Mouse (Mus musculus) forelimb bud, embryonic 11.5 days (tissue): Measurements from ENCODE around the gene Maml3.

Experiments used
- DNase-seq: peaks from one replicate; pipeline ENCODE4 v3.0.0-alpha.2; 2012; ENCODE audit warnings: low read depth, low spot score

The Maml3 gene

DNA sequence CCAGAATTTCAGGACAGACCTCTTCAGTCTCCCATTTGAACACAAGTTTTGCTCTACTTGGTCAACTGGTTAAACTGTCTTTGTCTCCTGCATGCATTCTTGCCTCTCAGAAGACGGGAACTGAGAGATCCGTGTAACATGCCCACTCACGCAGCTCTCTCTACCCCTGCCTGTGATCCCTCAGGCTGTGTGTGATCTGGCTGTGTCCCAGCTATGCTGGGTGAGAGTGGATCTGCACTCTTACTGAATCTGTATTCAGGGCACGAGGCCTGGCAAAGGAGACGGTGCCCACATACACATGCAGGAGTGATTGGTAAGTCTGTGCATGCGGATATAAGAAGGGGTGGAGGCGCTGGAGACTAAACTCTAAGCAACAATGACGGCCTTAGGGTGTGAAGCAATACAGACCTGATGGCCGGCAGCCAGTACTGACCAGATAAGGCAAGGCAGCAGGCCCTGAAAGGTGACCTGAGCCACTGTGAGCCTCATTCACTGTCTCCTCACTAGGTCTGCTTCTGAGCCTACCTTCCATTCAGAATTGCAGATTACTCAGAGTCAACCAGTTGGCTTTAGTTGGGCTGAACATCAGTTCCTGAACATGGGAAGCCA, 274.0 kb downstream of the Maml3 start:
- DNase-seq = no peak

DNA sequence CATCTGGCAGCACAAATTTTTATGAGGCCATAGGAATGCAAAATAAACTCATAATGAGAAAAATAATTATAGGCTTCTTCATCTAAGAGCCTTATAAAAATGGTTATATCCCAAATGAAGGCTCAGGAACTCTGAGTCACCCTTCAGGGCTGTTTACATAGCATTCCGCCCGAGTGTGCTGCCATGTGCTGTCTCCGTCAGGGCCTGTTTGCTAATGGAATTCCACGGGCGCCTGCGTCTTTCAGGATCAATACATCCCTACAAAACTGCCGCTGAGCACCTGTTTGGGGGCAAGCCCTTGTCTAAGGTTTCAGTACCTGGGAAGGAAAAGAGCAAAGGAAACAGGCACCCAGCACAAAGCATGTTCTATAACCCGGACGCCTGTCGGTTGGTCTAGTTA, 279.3 kb downstream of the Maml3 start:
- DNase-seq = no peak

DNA sequence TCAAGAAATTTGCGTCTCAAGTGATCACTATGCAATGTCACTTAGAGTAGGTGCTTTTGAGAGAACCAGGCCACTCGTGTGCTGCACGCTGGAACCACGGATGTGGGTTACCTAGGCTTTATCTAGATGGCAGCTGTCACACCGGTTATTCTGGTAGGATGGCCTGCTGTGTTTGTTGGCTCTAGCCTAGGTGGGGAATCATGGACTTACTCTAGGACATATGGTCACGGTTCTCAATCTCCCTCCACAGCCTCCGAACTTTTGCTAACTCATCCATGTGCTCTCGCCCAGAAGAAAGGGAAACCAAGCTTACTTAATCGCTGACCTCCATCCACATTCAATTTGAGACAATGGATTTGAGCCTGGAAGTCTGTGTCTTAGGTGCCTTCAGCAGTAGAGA, 280.4 kb downstream of the Maml3 start:
- DNase-seq = no peak

DNA sequence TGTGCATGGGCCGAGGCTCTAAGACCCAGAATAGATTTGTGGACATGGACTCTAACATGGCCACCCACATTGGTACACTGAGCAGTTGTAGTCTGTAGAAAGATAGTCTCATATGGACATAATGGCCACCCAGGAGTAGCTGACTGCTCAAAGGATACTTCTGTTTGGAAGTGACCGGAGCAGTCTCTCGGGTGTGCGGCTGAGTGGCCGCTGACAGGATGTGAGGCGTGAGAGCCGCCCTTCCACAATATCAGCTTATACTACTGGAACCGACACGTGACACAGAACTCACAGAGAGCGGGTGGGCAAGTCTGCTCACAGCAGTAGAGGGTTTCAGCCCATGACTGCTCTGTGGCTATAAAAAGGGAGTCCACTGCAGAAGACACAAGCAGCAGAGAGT, 283.3 kb downstream of the Maml3 start:
- DNase-seq = no peak

DNA sequence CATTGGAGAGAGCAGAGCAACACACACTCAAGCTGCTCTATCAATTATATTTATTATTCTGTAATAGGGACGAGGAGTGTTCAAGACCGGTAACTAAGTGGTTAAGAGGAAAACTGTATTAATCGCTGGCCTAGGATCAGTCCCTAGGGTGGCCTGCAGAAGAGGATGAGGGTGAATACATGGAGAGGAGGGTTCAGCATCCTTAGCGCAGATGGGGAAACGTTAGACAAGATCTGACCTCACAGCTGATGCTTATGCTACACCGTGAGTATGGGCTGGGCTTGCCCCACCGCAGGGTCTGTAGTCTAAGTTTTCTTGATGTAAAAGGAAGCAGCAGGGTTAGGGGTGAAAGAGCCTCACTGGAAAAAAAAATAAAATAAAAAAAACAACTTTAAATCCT, 285.8 kb downstream of the Maml3 start:
- DNase-seq = no peak

DNA sequence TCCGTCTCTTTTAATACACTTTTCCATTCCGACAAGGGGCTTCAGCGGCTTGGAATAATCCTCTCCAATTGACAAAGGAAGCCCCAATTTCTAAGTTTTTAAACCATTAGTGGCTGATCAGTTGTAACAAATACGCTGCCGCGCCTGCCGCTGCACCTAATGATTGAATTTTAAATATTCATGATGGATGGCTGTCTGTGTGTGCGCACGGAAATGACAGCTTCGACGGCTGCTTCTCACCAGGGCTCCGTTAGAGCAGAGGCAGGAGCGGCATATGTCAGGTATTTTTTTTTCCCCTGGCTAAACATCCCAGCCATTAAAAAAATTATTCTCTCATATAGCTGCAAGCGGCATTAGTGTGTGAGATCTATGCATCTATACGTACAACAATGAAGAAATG, 287.0 kb downstream of the Maml3 start:
- no peak for DNase-seq

DNA sequence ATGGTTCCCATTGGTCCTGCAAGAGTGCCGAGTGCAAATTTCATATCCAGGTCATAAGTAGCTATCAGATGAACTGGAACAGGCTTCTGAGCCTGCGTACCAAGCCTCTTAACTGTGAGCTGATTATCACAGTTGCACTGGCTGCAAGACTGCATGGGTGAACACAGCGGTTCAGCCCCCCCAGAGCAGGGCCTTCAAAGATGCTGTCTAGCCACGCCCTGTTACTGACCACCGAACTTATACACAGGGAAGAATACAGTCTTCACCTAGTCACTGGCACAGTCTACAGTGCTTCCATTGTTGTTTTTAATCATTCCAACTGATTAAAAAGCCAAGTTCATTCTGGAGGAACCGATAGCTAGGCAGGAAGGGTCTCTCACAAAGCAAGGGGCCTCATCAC, 287.5 kb downstream of the Maml3 start:
- no peak for DNase-seq

DNA sequence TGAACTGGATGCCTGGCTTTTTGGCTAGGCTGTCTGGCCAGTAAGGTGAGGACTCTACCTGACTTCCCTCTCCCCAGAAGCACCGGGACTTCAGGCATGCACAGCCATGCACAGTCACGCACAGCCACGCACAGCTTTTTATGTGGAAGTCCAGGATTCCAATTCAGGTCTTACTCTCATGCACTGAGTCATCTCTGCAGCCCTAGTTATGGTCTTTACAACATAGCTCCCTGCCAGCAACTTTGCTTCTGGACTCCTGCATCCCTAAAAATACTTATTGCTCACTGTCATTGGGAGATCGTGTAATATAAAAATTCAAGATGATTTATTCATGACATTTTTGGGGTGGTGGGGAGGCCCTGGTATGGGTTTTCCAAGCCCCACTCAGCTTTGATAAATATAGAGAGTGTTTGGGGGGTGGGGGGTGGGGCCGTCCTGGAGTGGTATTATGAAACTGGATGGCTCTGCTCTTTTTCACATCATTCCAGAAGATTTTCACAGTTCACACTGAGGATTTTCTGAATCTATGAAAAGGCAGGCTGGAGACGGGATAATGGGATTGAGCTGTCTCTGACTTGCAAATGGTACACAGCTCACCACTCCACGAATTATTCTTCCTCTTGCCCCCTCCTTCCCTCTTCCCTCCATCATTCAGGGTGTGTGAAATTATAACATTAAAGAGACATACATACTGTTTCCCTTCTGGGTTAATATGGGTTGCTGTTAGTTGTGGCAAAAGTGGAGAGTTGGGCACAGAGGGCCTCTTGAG, 288.2 kb downstream of the Maml3 start:
- no peak for DNase-seq

DNA sequence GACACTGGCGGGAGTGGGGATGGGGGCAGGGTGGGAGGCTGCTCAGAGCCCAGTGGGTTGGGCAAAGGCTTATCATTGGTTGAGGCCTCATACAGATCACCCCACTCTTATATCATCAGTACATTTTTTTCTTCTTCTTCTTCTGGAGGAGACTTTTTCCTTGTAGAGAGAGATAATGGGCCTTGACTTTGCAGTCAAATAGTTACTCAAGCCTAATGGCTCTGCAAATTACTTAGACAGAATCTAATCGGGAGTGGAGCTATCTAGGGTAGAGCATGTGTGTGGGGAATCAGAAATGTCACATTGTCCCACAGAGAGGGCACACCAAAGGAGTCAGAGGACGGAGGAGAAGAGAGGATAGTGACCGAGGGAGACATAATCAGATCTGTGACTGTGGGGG, 290.8 kb downstream of the Maml3 start:
- no peak for DNase-seq

DNA sequence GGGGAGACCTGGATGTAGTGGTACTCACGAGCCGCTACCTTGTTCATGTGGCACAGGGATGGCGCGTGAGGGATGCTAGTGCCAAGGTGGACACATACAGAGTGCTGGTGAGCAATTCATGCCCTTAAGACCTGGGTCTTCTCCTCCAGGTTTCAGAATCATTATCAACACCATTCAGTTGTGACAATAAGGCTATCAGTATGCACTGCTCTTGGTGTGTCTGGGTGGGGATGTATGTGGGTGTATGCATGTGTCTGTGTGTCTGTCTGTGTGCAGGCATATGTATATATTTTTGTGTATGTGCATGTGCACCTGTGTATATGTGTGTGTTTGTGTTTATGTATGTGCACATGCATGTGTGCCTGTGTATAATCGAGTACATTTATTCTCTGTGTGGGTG, 291.7 kb downstream of the Maml3 start:
- DNase-seq = no peak

DNA sequence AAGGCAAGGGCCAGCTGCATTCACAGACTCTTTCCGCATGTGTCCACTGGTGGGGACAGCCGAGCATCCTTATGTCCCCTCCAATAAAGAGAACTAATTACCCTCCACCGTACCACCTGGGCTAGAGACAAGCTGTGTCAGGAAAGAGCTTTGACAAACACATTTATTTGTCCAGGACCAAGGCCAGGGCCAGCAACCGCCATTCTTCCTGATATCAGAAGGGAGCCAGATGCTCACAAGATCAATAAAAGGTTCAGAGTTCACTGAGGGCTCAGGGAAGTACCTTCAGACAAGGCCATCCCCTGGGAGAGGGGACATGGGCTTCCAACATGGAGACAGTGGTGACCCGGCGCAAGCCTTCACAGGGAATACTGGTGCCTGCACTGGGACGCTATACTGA, 294.1 kb downstream of the Maml3 start:
- no peak for DNase-seq

DNA sequence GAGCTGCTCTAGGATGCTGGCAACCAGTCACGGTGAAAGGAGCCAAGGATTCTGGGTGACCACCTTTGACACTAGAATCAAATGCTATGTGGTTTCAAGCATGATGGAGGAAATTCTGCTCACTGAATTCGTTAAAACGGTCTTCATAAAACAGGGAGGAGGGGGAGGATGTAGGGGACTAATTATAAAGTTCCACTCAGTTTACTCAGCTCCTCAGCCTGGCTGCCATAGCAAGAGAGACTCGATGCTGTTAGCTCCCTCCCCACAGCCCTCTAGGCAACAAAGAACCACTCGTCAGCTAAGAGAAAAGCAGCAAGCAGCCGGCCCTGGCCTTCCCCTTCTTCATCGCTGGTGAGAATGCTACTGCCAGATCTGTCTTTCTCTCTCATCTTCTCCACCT, 295.1 kb downstream of the Maml3 start:
- no peak for DNase-seq

DNA sequence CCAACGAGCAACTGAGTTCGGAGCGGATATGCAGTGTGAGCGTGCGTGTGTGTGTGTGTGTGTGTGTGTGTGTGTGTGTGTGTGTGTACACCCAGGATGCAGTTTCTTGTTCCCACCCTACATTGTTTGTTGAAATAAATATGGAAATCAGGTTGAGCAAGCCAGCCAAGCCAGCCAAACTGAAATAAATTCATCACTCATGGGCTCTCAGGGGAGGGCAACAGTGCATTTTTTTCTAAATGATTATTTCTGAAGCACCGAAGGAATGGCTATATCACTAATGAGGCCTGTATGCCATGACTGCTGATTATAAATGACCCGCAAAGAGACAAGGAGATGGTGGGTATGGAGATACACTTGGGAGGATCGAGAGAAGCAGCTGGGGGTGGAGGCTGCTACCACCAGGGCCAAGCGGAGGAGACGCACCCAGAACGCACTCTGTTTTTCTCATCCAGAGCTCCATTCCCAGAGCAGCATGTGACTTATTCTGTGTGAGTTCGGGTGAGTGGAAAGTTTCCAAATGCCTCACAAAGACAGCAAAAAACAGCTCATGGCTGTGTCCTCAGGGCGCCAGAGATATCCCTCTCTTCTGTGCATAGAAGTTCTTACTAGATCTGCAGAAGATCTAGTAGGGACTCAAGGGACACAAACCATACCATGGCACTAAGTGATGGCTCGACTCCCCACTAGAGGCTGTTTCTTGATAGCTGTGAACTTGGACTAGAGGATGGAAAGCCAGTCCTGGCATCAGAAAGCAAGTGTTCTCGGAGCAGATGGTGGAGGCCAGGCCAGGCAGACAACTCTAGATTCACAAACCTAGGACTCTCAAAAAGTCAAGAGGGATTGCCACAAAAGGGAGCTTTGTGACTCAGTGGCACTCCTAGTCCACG, 296.6 kb downstream of the Maml3 start:
- DNase-seq = no peak

DNA sequence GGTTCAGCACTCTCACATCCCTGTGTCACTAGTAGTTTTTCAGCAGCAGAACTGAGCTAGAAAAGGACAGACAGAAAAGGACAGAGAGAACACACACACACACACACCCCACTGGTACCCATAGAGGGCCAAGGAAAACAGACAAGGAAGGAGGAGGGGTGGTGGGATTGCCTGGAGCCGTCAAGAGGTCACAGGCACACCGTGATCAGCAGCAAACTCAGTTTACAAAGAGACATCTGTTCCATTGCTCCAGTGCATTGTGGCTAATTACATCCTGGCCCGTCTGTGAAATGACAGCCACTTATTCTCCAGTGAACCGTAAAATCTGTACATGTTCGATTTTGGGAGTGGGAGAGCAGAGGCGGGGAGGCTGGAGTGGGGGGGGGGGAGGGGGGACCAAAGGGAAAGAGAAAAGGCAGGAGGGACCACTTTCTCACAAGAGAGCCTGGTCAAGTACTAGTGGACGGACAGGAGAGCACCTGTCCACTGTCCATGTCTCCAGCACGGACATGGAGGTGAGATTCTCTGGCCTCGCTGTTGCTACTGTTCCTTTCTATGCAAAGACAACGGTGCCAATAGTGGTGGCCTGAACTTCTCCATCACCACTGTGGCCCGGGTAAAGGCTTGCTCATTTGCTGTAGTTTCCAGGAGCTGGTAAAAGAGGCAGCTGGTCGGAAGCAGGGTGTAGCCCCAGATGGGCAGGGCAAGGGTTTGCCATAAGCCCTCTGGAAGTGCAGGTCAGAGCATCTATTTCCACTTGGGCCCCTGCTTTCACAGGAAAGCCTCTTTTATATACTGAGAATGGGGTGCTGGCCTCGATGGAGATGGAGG, 299.2 kb downstream of the Maml3 start:
- peak; percentile 36 for DNase-seq

DNA sequence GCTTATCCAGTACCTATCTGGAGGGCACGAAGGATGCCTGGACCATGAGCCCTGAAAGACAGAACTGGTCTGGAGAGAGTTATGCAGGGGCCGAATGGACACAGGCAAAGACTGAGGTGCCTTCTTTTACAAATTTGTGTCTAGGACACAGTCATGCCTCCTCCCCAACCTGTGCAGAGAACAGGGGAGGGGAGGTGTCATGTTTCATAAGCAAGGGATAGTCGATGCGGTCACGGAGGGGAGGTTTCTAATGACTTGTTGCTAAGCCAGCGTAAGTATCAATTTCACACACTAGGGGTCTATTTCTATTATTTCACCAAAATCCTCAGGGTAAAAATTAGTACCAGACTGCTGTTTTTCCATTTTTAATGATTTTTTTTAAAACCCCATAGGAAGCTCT, 301.0 kb downstream of the Maml3 start:
- no peak for DNase-seq

DNA sequence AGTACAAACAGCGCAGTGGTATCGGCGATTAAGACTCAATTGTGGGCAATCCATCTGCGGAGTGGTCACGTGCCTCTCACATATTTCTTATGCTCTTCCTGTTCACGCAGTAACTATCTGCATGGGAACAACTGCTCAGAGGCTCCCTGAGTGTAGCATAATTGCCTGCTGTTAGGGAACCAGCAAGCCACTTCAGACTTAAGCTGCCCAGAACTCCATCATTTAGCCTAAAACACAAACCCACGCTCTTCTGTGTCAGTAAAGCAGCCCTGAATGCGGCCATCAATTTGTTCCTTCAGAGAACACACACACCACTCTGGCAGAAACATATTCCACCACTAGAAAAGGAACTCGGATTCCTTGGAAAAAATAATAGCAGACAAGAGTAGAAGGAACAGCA, 305.2 kb downstream of the Maml3 start:
- no peak for DNase-seq

DNA sequence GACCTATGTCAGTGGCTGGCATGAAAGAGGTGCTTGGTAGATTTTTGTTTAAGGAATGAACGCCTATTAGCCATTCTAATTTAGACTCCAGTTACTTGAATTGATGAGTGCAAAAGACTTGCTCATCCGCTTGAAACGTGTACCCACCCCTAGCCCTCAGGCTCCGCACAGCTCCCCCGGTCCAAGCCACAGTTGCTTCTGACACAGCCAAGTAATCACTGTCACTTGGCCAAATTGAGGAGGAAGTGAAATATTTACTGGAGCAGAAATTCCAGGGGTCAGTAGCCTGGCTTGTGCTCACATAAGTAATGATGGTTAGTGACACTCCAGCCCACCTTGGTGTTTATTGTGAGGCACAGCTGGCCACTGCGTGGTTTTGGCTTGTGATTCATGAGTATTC, 308.0 kb downstream of the Maml3 start:
- DNase-seq = no peak

DNA sequence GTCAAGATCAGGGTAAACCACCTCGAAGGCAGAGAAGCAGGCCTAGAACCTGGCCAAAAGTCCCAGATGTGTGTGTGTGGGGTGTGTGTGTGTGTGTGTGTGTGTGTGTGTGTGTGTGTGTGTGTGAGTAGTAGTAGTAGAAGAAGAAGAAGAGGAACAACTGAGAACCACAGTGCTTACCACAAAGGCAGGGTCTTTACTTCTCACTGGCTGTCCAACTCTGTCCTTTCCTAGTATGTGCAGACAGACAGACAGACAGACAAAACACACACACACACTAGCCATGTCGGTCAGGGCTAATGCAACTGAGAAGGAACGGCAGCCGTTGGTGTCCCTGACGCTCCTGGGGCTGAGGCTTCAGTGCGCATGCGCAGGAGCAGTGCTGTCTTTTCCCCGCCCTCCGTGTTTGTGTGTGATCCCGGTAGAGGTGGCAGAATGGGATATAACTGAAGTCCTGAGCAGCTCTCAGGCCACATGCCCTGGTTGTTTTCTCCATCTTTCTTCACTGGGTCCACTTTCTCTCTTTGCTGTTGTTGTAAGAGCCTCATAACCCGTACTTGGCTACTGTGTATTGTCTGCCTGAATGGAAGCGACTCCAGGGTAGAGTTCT, 308.6 kb downstream of the Maml3 start:
- DNase-seq = no peak

DNA sequence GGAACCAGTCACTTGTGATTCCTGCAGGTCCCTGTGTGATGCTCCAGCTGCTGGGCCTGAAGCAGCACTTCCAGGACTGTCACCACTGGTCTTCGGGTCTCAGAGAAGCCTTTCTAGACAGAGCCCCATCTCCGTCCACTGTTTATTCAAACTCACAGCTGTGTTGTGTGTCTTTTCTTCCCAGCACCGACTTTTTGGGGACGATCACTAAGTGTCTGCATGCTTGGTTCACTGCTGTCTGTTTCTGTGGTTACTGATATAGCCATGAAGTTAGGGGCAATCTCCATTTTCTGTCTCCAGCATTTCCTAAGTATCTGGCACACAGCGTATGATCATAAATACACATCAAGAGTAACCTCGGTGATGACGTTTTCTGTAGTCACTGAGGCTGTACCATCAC, 313.3 kb downstream of the Maml3 start:
- no peak for DNase-seq

DNA sequence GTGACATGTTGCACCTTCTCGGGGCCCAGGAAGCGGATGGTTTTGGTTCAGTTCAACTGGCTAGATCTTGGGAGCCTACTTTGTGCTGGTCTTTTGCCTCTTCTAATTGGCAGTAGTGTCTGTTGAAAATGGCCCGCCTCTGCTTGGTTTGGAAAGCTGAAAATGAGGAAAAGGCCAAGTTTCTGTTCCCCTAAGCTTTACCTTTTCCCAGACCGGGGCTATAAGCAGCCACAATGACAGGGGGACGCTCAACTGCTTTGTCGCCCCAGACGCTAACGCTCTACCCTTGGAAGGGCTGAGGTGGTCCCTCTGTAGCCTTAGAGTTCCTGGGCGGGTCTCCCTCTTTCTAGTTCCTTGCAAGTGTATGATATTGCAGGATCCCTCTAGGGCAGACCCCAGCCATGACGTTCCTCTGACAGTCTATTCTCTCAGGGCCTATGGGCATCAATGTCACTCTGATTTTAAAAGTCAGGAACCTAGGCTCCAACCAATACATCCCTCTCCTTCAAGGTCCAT, 315.4 kb downstream of the Maml3 start:
- no peak for DNase-seq
